Mouse (Mus musculus) splenic B cell, adult 2 months (primary cell): ENCODE measurements at regions not wholly inside any gene's neighbourhood (a gene's known extent, or its start where the extent isn't known, plus 50 kb on each side); places are given as distances from the start of the nearest gene placed in this dataset.

ENCODE experiments used
- DNase-seq: peaks from one replicate; pipeline ENCODE4 v3.0.0-alpha.2; 2011; ENCODE audit warnings: low read depth, low spot score
- H3K27me3 ChIP-seq: 2 replicates; pipeline ENCODE4 v1.6.1; 2012; ENCODE audit warnings: mild to moderate bottlenecking, low read length, moderate library complexity, mixed read lengths; ENCODE audit not compliant: control insufficient read depth, poor library complexity, insufficient read depth, severe bottlenecking
- H3K36me3 ChIP-seq: 2 replicates; pipeline ENCODE4 v1.6.1; 2012; ENCODE audit warnings: mild to moderate bottlenecking, low read length, moderate library complexity, mixed read lengths; ENCODE audit not compliant: control insufficient read depth, poor library complexity, insufficient read depth, severe bottlenecking

- H3K27me3 ChIP-seq: no peaks in the 10 kb centered on the region; the same call in 1 of the 2 replicates
- DNase-seq: no peak
- no peaks in the 10 kb centered on the region for H3K36me3 ChIP-seq
Observed at GRCm38 (mm10) chr13:84345791-84346511, 123.9 kb downstream of the Tmem161b start.

- DNase-seq: no peak
- Histone ChIP-seq H3K27me3 (no peaks in the 10 kb centered on the region; the same call in 1 of the 2 replicates), H3K36me3 (no peaks in the 10 kb centered on the region)
Observed at GRCm38 (mm10) chr13:84346569-84346968, 124.5 kb downstream of the Tmem161b start.

- H3K36me3 ChIP-seq: no peaks in the 10 kb centered on the region
- DNase-seq: peak; percentile 4
- peaks cover 2% of the 10 kb centered on the region for H3K27me3 ChIP-seq
Observed at GRCm38 (mm10) chr13:84347181-84347913, 125.3 kb downstream of the Tmem161b start.

DNA sequence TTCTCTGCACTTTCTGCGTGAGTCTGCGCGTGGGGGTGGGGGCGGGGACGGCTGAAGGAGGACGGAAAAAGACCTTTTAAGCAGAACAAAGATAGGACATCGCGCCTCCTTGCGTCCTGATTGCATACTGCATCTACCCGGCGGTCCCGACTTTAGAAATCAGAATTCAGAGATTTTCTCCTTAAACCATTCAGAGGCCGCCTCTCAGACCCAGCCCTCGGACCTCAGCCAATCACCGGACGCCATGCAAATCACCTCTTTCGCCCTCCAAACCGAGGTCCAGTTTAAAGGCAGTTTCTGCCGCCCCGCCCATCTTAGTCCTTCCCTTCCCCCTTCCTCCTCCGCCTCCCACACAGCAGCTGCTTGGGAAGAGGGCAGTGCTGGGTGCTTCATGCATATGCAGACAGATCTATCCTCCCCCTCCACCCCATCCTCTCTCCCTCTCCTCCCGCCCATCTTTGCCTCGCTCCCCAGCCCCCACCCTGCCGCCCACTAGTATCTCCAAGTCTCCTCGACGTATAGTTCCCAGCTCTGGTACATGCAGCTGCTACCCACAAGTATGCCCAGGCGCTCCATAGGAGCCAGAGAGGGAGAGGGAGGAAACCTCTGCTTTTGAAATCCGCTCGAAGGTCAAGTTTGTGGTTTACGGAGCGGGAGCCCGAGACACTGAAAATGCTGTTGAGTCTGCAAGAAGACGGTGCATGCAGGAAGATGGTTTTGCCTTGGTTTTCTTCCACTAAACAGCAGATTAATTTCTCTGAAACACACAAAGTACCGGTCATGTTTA lies 126.0 kb downstream of the Tmem161b start:
- Histone ChIP-seq H3K36me3 (no peaks in the 10 kb centered on the region), H3K27me3 (peaks cover 2% of the 10 kb centered on the region)
- DNase-seq: peak; percentile 65

DNA sequence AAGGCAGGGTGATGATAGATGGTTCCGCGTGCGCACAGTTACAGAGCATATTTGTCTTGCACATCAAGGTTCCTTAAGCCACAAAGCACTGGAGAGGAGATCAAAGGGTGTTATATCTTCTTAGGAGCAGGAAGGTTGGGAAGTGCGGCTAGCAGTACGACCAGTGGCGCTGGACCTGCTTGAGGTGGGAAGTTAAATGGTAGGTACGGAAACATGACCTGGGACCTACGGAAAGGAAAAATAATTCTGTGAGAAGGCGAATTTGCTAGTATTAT lies 126.5 kb downstream of the Tmem161b start:
- no peaks in the 10 kb centered on the region for H3K36me3 ChIP-seq
- peak; percentile 24 for DNase-seq

DNA sequence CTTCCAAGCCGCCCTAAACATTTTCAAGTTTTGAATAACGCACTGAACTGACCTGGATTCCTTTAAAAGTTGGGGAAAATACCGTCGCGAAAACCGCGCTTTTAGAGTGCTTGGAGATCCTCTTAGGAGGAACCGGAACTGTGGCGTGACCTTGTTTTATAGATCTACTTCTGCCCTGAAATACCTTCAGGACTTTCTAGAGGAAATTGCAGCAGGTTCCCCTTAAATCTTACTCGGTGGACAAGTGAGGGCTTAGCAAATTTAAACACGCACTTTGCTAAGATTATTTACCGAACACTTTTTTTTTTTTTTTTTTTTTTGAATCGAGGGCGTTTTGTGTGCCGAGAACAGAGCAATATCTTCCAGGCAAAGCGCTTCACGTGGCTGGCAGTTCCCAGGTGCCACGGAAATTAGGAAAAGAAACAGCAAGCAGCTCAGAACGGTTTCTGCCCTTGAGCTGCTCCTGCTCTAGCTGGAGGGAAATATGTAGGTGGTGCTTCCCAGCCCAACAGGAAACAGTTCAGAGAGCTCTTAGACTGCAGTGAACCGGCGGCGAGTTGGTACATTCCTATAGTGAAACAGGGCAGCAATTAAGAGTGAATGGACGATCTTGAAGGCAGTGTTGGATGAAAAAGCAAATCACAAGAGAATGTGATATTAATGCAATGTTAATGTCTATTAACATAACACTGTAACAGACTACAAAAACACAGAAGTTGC lies 127.1 kb downstream of the Tmem161b start:
- no peaks in the 10 kb centered on the region for H3K36me3 ChIP-seq
- H3K27me3 ChIP-seq: peaks cover 2% of the 10 kb centered on the region
- peak; percentile 9 for DNase-seq

More for the DNA sequence above, 126.5 kb downstream of the Tmem161b start:
- H3K27me3 ChIP-seq: peaks cover 2% of the 10 kb centered on the region

GRCm38 (mm10) chr13:84349721-84350040 lies 127.6 kb downstream of the Tmem161b start:
- Histone ChIP-seq H3K27me3 (peaks cover 2% of the 10 kb centered on the region), H3K36me3 (no peaks in the 10 kb centered on the region)
- no peak for DNase-seq

GRCm38 (mm10) chr13:84350791-84351190 lies 128.7 kb downstream of the Tmem161b start:
- DNase-seq: no peak
- Histone ChIP-seq H3K36me3 (no peaks in the 10 kb centered on the region), H3K27me3 (peaks cover 2% of the 10 kb centered on the region)

- Histone ChIP-seq H3K36me3 (no peaks in the 10 kb centered on the region), H3K27me3 (peaks cover 2% of the 10 kb centered on the region; the same call in 1 of the 2 replicates)
- no peak for DNase-seq
Observed at GRCm38 (mm10) chr13:84356455-84356854, 134.4 kb downstream of the Tmem161b start.

DNA sequence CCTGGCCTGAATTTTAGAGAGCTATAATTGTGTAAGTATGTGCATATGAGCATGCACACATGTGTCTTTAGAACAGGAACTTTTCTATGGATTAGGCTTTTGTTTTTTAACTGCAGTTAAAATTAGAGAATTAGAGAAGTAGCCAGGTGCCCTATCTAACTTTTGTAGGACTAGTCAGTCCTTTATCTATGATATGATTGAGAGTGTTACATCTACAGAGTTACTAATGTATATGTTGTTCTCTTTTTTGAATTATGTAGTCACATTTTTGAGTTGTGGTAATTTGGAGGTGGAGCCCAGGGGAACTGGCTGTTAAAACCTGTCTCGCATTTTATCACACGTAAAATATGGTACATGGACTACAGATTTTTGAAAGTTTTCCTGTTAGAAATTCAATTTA lies 138.4 kb downstream of the Tmem161b start:
- H3K27me3 ChIP-seq: no peaks in the 10 kb centered on the region
- no peak for DNase-seq
- H3K36me3 ChIP-seq: no peaks in the 10 kb centered on the region

DNA sequence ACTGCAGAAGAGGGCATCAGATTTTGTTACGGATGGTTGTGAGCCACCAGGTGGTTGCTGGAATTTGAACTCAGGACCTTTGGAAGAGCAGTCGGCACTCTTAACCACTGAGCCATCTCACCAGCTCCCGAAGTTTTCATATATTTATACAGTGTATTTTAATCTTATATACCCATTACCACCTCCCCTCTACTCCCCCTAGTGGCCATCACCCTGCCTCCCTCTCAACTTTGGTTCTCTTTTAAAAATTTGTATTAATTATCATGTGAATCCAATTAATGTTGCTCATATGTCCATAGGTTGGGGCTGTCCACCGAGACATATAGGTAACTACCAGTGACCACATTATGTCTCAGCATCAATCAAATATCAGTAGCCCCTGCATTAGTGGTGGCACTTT lies 142.0 kb downstream of the Tmem161b start:
- Histone ChIP-seq H3K27me3 (no peaks in the 10 kb centered on the region), H3K36me3 (no peaks in the 10 kb centered on the region)
- DNase-seq: peak; percentile 11

GRCm38 (mm10) chr13:84365503-84365902 lies 143.4 kb downstream of the Tmem161b start:
- no peak for DNase-seq
- Histone ChIP-seq H3K27me3 (no peaks in the 10 kb centered on the region), H3K36me3 (no peaks in the 10 kb centered on the region)

- DNase-seq: no peak
- H3K36me3 ChIP-seq: no peaks in the 10 kb centered on the region
- no peaks in the 10 kb centered on the region for H3K27me3 ChIP-seq
Observed at GRCm38 (mm10) chr13:84366017-84366416, 143.9 kb downstream of the Tmem161b start.

- DNase-seq: no peak
- Histone ChIP-seq H3K27me3 (no peaks in the 10 kb centered on the region), H3K36me3 (no peaks in the 10 kb centered on the region)
Observed at GRCm38 (mm10) chr13:84366839-84367238, 144.7 kb downstream of the Tmem161b start.
